Mouse (Mus musculus) embryonic fibroblast, embryonic 13.5 days (primary cell): ENCODE measurements around the gene Sept5.

Experiments
- CTCF ChIP-seq: IDR thresholded peaks from 2 replicates; pipeline ENCODE4 v1.5.1; 2011; ENCODE audit warnings: mild to moderate bottlenecking, control low read depth, low read length, moderate library complexity, borderline replicate concordance; ENCODE audit not compliant: insufficient read depth
- POLR2A ChIP-seq: IDR thresholded peaks from 2 replicates; pipeline ENCODE4 v1.6.1; 2011; ENCODE audit warnings: low read depth, mild to moderate bottlenecking, control low read depth, low read length, moderate library complexity

- peak; percentile 96 for TF ChIP-seq CTCF
- TF ChIP-seq POLR2A = no peak
Measured at GRCm38 (mm10) chr16:18617370-18618065, 12.2 kb downstream of the Sept5 start.
